Mouse (Mus musculus) left cerebral cortex, adult 2 months (tissue): ENCODE measurements at regions not wholly inside any gene's neighbourhood (a gene's known extent, or its start where the extent isn't known, plus 50 kb on each side); places are given as distances from the start of the nearest gene placed in this dataset.

ENCODE experiments used
- DNase-seq, 2 experiments: peaks; one replicate each; pipeline ENCODE4 v3.0.0; 2021 to 2022; ENCODE audit warnings: low spot score in 2 of 2, mixed read lengths in 1 of 2; ENCODE audit errors: extremely low spot score in 1 of 2
- H3K27ac ChIP-seq: fragments of 200-600 bp; 2 replicates; pipeline ENCODE4 v1.8.1; 2022
- H3K4me3 ChIP-seq: fragments of 200-600 bp; 2 replicates; pipeline ENCODE4 v1.8.1; 2022
- CTCF ChIP-seq: fragments of 200-600 bp; IDR thresholded peaks from 2 replicates; pipeline ENCODE4 v1.8.1; 2022; ENCODE audit warnings: antibody characterized with exemption, mild to moderate bottlenecking, moderate library complexity
- intact Hi-C: fragments of 180-260 bp; cut with DNase I; formaldehyde crosslinking; loops from one replicate; pipeline ENCODE4 v1.15.1; 2025

- intact Hi-C loops, result loop anchor here (10.0 kb wide), 1 partner anchor 891 kb away; no protein-coding TSS in a partner anchor
- no peak for TF ChIP-seq CTCF
- Histone ChIP-seq H3K4me3 (no peak overlapping the region), H3K27ac (no peak overlapping the region; the same call in 1 of the 2 replicates)
- no peak for DNase-seq
Observed at GRCm38 (mm10) chr13:42565291-42566058, 114.9 kb upstream of the Phactr1 start.

- H3K4me3 ChIP-seq, result no peak overlapping the region
- TF ChIP-seq CTCF, result no peak
Observed at GRCm38 (mm10) chr13:42570600-42571348, 109.6 kb upstream of the Phactr1 start.

GRCm38 (mm10) chr13:42574189-42574588, 106.2 kb upstream of the Phactr1 start:
- no peak for DNase-seq
- no peak for TF ChIP-seq CTCF
- intact Hi-C loops, result loop anchor here (2.0 kb wide), 1 partner anchor 249 kb away; no protein-coding TSS in a partner anchor
- Histone ChIP-seq H3K4me3 (no peak overlapping the region), H3K27ac (no peak overlapping the region)

More at GRCm38 (mm10) chr13:42570600-42571348, 109.6 kb upstream of the Phactr1 start:
- H3K27ac ChIP-seq, result no peak overlapping the region
- no peak for DNase-seq
- intact Hi-C loops, result no loop called here

GRCm38 (mm10) chr13:42575725-42576426, 104.5 kb upstream of the Phactr1 start:
- Histone ChIP-seq H3K27ac (no peak overlapping the region), H3K4me3 (no peak overlapping the region)
- peak; percentile 83 to 85 for DNase-seq
- intact Hi-C loops, result loop anchor here (2.0 kb wide), 1 partner anchor 247 kb away; no protein-coding TSS in a partner anchor
- peak; percentile 99 for TF ChIP-seq CTCF

- DNase-seq, result no peak
- Histone ChIP-seq H3K4me3 (no peak overlapping the region), H3K27ac (no peak overlapping the region)
- intact Hi-C loops, result no loop called here
- TF ChIP-seq CTCF, result no peak; the same call in 1 of the 2 replicates
Observed at GRCm38 (mm10) chr13:42579471-42579870, 101.0 kb upstream of the Phactr1 start.

GRCm38 (mm10) chr13:42589136-42589535, 91.3 kb upstream of the Phactr1 start:
- no peak overlapping the region for H3K27ac ChIP-seq
- no peak for DNase-seq
- intact Hi-C loops, result loop anchor here (5.0 to 10.0 kb wide), 2 partner anchors 884 to 947 kb away; no protein-coding TSS in a partner anchor
- peak; percentile 17; the same call in 1 of the 2 replicates for TF ChIP-seq CTCF
- no peak overlapping the region for H3K4me3 ChIP-seq

GRCm38 (mm10) chr13:42589607-42590006, 90.8 kb upstream of the Phactr1 start:
- H3K27ac ChIP-seq, result no peak overlapping the region
- no peak overlapping the region for H3K4me3 ChIP-seq
- intact Hi-C loops, result loop anchor here (5.0 to 10.0 kb wide), 3 partner anchors 93 to 947 kb away; partner anchors contain the start of gene Phactr1
- peak; percentile 56 for TF ChIP-seq CTCF
- DNase-seq, result no peak

GRCm38 (mm10) chr13:42590415-42590814, 90.0 kb upstream of the Phactr1 start:
- Histone ChIP-seq H3K27ac (no peak overlapping the region), H3K4me3 (no peak overlapping the region)
- no peak for DNase-seq
- intact Hi-C loops, result loop anchor here (5.0 kb wide), 1 partner anchor 92 kb away; the partner anchor contains the start of gene Phactr1
- no peak for TF ChIP-seq CTCF

GRCm38 (mm10) chr13:42592945-42593344, 87.5 kb upstream of the Phactr1 start:
- H3K4me3 ChIP-seq, result no peak overlapping the region
- no peak for TF ChIP-seq CTCF
- peak overlapping the region; percentile 37 for H3K27ac ChIP-seq
- intact Hi-C loops, result loop anchor here (5.0 kb wide), 1 partner anchor 89 kb away; the partner anchor contains the start of gene Phactr1
- no peak for DNase-seq

- peak; percentile 15 to 31 for DNase-seq
- no peak for TF ChIP-seq CTCF
- H3K4me3 ChIP-seq, result no peak overlapping the region
- peak overlapping the region; percentile 75 for H3K27ac ChIP-seq
- intact Hi-C loops, result loop anchor here (5.0 kb wide), 1 partner anchor 89 kb away; the partner anchor contains the start of gene Phactr1
Observed at GRCm38 (mm10) chr13:42593488-42594170, 86.8 kb upstream of the Phactr1 start.

GRCm38 (mm10) chr13:42595180-42595579, 85.2 kb upstream of the Phactr1 start:
- no peak overlapping the region for H3K27ac ChIP-seq
- intact Hi-C loops, result no loop called here
- DNase-seq, result no peak
- no peak for TF ChIP-seq CTCF
- no peak overlapping the region for H3K4me3 ChIP-seq
